Mouse (Mus musculus): ENCODE data around the gene Gm15217.

Gene Gm15217

GRCm38 (mm10) chr14:46379285-46379684 lies at the start of gene Gm15217:
Gene Gm15217 (plus strand): TSS chr14:46379414.
- peak; percentile 29 for DNase-seq

- no peak for DNase-seq
Observed at GRCm38 (mm10) chr14:46333421-46334237, 45.6 kb upstream of the Gm15217 start.

DNA sequence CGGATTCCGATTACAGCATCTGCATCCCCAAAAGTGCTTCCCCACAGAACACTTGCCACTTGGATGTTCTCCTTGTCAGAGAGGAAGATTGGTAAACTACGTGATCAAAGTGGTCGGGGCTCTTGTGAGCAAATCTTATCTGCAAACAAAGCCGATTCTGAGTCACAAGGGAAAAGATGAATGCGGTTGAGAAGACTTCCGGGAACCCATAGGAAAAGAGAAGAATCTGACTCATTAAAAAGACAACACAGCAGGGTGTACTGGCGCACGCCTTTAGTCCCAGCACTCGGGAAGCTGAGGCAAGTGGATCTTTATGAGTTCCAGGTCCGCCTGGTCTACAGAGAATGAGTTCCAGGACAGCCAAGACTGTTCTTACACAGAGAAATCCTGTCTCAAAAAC lies 40.4 kb upstream of the Gm15217 start:
- DNase-seq: no peak

GRCm38 (mm10) chr14:46344750-46345149 lies 34.5 kb upstream of the Gm15217 start:
- no peak for DNase-seq

GRCm38 (mm10) chr14:46357286-46357685 lies 21.9 kb upstream of the Gm15217 start:
- no peak for DNase-seq

DNA sequence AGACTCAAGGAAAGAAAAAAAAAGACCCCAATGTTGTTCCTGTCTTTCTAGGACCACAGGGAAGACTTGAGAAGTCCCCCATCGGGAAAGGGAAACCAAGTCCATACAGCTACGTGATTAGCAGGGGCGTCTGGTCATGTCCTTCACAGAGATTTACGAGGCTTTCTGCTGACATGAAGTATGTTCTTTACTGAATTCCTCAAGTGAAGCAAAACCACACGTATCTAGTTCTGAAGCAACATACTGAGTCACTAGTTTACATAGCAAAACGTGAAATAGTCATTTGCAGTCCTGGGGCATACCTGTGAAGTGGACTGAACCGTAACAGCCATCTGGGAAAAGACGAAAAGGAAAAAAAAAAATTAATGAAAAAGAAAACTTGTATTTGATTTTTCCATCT lies 21.5 kb upstream of the Gm15217 start:
- no peak for DNase-seq

DNA sequence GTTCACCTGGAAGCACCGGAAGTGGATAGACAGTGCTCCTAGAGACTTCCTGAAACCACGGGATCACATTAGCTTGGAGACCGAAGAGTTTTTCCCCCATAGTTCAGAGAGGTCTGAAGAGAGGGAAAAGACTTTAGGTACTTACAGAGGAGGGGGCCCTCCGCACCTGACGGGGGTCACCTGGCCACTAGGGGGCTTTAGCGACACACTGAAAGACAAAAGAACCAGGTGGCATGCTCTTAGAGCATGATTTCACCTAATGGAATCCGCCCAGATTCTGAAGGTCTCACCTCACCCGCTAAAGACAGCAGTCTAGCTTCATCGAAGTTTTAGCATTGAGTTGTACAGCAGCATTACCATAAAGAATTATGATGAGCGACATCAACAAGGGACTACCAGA lies 16.0 kb upstream of the Gm15217 start:
- no peak for DNase-seq

- DNase-seq: no peak
Observed at GRCm38 (mm10) chr14:46372452-46372851, 6.8 kb upstream of the Gm15217 start.

GRCm38 (mm10) chr14:46375796-46376195 lies 3.4 kb upstream of the Gm15217 start:
- DNase-seq: no peak

DNA sequence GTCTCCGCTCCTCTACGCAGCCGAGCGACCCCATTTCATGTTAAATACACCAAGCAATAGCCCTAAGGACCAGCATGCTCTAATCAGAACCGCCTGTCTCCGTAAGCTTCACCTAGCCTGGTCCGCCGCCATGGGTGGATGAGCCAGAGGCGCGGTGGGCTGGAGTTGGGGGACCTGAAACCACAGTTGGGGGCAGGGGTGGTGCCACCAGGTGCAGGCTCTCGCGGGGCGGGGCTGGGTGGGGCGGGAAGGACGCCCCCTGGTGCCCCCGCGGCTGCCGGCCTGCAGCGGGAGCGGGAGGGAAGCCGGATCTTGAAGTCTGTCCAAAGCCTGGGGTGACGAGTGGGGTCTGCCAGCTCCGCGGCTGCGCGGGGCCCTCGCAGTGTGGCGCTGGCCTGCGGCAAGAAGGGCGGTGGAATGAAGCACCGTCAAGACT lies 1.1 kb downstream of the Gm15217 start:
- DNase-seq: peak; percentile 40

DNA sequence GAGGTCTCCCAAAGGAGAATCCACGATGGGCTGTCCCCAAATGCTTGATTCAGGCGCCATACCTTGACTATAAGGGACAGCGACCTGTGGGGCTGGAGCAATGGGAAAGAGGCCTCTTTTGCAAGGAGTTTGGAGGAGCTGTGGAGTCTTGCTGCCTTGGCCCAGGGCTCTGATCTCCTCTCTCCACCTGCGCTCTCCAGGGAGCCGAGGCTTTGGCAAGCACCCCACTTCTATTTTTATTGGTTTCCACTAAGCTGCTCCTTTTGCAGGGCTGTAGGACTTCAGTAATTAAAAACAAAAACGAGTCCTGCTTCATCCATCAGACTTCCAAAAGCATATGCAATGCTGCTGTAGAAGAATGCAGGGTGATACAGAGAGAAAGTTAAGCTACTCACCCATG lies 2.2 kb downstream of the Gm15217 start:
- no peak for DNase-seq

DNA sequence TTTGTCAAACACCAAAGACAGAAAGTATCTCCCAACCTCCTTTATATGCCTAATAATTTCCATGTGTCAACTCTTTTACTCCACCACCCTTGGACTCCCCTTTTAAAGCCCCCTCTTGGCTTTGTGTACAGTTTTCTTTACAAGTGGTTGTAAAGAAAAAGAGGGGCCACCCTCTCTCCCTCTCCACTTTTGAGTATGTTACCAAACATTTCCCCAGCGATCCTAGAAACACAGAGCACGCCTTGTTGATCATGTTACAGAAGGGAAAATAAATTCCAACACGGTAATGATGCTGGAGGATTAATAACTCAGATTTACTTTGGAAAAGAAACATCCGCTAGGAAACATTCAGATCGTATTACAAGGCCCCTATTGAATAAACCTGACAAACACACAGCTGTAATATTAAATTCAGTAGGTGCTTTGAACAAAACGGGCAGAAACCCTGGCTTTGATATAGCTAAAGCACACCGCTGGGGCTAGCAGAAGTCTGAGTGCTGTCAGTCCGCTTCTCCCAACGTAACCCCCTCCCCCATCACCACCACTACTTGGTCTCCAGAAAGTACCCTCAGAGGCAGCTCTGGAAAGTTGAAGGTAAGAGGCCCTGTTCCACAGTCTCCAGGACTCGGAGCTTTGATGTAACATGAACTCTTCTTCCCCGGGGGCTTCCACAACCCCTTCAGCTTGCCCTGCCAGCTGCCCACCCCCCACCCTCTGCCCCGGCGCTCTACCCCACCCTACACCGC lies 5.9 kb downstream of the Gm15217 start:
- no peak for DNase-seq

- peak; percentile 26 for DNase-seq
Observed at GRCm38 (mm10) chr14:46385701-46386477, 6.7 kb downstream of the Gm15217 start.

DNA sequence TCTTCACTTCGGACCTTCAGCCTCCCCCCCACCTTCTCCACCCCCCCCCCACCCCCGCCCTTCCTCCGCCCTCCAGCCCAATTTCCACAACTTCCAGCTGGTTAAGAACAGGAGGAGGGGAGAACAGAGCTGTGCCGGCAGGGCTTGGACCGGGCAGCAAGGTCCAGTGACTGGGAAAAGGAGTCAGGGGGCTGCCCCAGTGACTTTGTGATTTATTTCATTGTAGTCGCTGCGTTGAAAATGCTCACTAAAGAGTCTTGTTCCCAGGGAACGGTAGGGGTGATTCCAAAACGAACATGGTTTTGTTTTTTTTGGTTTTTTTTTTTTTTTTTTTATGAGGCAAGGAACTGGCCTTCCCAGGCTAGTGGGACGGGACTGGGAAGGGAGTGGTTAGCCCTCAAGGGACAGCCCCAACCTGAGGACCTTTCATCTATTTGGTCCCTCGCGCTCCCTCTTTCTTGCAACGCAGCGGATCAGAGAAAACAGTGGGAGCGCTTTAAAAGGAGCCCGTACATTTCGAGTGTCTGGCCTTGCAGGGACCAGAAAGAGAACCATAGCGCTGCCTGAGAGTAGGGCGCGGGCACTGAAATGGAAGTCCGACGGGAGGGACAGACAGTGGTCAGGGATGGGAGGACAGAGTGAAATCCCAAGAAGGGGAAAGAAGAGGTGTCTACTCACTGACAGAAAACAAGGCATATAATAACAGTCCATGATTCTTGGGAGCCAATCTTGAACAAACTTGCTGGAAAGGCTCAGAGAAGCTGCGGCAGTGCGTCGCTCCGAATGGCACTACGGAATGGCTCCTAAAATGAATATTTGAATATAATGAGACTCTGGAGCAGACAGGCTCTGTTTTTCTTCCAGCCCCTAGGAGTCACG lies 7.5 kb downstream of the Gm15217 start:
- peak; percentile 34 for DNase-seq

DNA sequence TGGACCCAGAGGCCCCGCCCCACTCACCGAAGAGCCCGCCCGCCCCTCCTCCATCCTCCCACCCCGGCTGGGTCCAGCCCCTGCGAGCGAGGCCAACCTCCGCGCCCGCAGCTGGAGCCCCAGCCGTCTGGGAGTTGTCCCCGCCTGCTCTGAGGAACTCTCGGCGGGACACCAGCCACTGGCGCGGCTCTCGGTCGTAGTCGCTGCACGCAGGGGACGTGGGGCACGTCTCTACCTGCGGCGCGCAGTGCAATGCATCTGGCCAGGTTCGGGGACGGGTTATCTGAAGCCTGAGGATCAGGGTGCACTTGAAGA lies 8.1 kb downstream of the Gm15217 start:
- peak; percentile 86 for DNase-seq

DNA sequence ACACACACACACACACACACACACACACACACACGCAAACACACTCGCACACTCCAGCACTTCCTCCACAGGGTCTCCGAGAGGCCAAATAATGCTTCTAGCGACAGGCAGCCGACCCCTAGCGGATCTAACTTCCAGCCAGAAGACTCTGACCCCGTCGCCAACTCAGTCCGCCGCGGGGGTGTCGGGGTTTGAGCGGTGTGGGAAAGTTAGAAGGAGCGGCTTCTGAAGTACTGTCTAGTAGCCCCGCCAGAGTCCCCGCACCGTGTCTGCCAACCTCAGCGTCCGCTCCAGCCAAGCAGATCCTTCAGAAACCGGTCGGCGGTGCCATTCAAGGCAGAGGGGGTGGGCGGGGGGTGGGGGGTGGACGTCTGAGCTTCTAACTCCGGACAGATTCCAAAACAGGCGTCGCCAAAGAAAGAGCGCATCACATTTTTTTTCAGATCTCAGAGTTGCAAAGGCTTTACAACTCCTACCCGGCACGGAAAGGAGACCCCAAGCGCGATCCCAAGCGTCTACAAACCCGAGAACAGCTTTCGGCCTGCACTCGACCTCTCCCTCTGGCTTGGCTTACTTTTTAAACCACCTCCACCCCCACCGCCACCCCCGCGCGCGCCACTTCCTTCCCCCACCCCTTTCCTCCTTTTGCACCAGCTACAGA lies 8.7 kb downstream of the Gm15217 start:
- peak; percentile 60 for DNase-seq

GRCm38 (mm10) chr14:46388636-46389035 lies 9.4 kb downstream of the Gm15217 start:
- DNase-seq: peak; percentile 54

DNA sequence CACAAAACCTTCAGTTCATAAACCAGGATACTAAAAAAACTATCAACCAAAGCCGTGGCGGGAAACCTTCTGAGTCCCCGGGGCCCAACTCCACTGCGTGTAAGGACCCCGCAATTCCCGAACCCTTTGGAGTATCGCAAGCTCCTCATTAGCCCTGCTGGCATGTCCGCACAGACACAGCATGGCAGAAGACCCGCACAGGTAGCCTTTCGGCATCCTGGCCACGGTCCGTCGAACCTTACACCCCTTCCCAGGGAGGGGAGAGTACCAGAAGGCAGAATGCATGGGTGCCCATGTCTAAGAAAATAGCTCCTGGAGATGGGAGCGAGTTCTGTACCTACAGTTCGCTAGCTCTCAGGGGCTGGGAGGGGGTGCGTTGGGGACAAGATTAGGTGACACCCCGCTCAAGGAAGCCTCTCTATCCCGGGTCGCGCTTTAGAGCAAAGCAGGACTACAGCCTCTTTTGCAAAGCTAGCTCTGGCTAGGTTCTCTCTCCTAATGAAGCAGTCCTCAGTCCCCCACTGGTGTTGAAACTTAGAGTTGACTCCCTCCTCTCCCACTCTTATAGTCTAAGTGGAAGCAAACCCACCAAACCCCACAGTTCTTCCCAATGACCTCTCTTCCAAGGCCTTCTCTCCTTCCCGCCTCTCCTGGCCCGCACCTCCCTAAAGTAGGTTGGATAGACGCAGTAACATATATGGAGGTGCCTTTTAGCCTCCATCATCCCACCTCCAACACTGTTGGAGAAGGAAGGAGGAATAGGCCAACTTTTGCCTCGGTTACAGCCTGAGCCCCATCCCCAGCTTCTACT lies 10.4 kb downstream of the Gm15217 start:
- no peak for DNase-seq

GRCm38 (mm10) chr14:46390249-46390775 lies 11.1 kb downstream of the Gm15217 start, which contains the start of gene Bmp4:
Gene Bmp4 (minus strand): TSS chr14:46390669.
- peak; percentile 36 for DNase-seq

- no peak for DNase-seq
Observed at GRCm38 (mm10) chr14:46391621-46392170, 12.5 kb downstream of the Gm15217 start.

Data from kidney, adult 11 months (tissue).